Mouse (Mus musculus): ENCODE data around the gene Tlr4.

DNA sequence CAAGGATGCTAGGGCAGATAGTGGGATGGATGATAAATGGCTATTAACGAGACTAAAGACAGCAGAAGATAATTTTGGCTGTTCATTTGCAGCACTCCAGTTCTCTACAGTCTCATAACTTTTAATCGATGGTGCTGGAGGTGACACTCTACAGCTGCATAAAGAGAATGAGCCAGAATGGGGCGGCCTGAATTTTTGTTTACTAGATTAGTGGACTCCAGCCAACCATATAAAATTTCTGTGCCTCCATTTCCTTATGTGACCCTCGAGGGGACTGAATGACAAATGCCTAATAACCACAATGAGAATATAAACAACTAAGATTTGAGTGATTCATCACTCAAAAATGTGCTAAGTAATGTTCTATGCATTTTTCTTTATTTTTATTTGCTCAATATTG lies 48.4 kb downstream of the Tlr4 start:
- TF ChIP-seq CTCF (IDR thresholded peaks at IDR 0.05; ENCODE audit: low read depth) (no peak), EP300 (optimal IDR thresholded peaks at IDR 0.05) (no peak)

Measured in stomach, postnatal 0 days (tissue).